Mouse (Mus musculus) ES-Bruce4 (cell line): ENCODE results near the gene Ktn1.

Experiments
- CTCF ChIP-seq: IDR thresholded peaks from one replicate; pipeline ENCODE4 v1.8.1; 2011; ENCODE audit warnings: low read depth, low read length
- EP300 ChIP-seq: IDR thresholded peaks from 2 replicates; pipeline ENCODE4 v1.6.1; 2011; ENCODE audit warnings: low read depth, low read length; ENCODE audit not compliant: insufficient read depth
- POLR2A ChIP-seq: IDR thresholded peaks from one replicate; pipeline ENCODE4 v1.8.1; 2011; ENCODE audit warnings: low read length; ENCODE audit not compliant: insufficient read depth

- no peak for TF ChIP-seq CTCF
- no peak for TF ChIP-seq EP300
- TF ChIP-seq POLR2A: no peak
These were observed 92.2 kb downstream of the Ktn1 start for GRCm38 (mm10) chr14:47740316-47740996.
